Mouse (Mus musculus) erythroblast, embryonic 14.5 days (primary cell): ENCODE measurements around the gene Gp5.

Source experiments
- GATA1 ChIP-seq: IDR thresholded peaks from 2 replicates; pipeline ENCODE4 v1.6.1; 2012; ENCODE audit warnings: low read length, inconsistent platforms, mixed read lengths
- TAL1 ChIP-seq: IDR thresholded peaks from 3 replicates; pipeline ENCODE4 v1.6.1; 2012; ENCODE audit warnings: low read length, inconsistent platforms, mixed read lengths

DNA sequence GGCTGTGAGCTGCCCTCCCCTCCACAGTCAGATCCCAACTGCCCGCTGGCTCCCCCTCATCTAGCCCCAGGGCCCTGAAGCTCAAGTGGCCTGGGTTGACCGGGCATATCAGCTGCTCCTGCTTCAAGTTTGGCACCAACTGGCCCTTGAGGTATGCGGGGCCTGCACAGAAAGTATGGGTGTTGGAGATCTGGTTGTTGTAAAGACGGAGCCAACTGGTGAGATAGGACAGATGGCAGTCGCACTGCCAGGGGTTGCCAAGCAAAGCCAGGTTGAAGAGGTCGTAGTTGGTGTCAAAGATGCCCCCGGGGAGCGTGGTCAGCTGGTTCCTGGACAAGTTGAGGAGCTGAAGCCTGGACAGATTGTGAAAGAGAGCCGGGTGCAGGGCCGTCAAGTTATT is 51.1 kb downstream of the Gp5 start:
- TF ChIP-seq TAL1 = no peak
- TF ChIP-seq GATA1 = no peak
